Mouse (Mus musculus): ENCODE data around the gene Isoc2b. TPM values are rescaled to one million over a fixed set of nuclear protein-coding genes. Genes with fewer than 3 reads are reported as not detected.
A peak's percentile ranks its signal among the peaks of the same experiment; 100 is the strongest.
"Not testable (repeated sequence)": the region's sequence is repeated elsewhere in the genome, so short reads cannot be mapped to it uniquely, and the experiment has no call there.

The Isoc2b gene
- total and polyA plus RNA-seq, 3 experiments, result 3.9 to 19.5 (median 10.0) TPM

- DNase-seq (ENCODE audit: extremely low read depth), result no peak
- H3K79me2 ChIP-seq (replicated peaks; ENCODE audit: control insufficient read depth, extremely low read depth, insufficient read depth, poor library complexity, severe bottlenecking), result peaks cover 38% of the 10 kb centered on the region
Observed at GRCm38 (mm10) chr7:4811842-4812302, 58.2 kb downstream of the Isoc2b start.

GRCm38 (mm10) chr7:4811131-4811530 lies 58.9 kb downstream of the Isoc2b start:
- H3K4me2 ChIP-seq (ENCODE audit: insufficient read depth, low read depth, poor library complexity, severe bottlenecking), result peak overlapping the region; percentile 98
- dilution Hi-C loops (cut with MboI; ENCODE audit: extremely low pct_ligation_motif_present, extremely low pct_unique_long_range_greater_than_20kb, low sequenced_read_pairs); H3K27ac ChIP-seq (ENCODE audit: insufficient read depth, low read depth); H3K27me3 ChIP-seq (replicated peaks); in situ Hi-C loops (cut with MboI; ENCODE audit: low pct_ligation_motif_present, low pct_unique_long_range_greater_than_20kb, low sequenced_read_pairs); DNase-seq (ENCODE audit: extremely low read depth); H3K9me3 ChIP-seq (replicated peaks; ENCODE audit: low read length): not testable (repeated sequence)
- peaks cover 43 to 58% of the 10 kb centered on the region in 2 experiments for H3K36me3 ChIP-seq (replicated peaks in 1 of 2; ENCODE audit: control insufficient read depth in 1 of 2, insufficient read depth in 1 of 2, low read length in 1 of 2)
- peak overlapping the region; percentile 99 for H3K9ac ChIP-seq (ENCODE audit: insufficient read depth, low read depth)
- H3K4me3 ChIP-seq (replicated peaks in 1 of 3; ENCODE audit: low read depth in 2 of 3, low read length in 2 of 3, poor library complexity in 1 of 3), result peak overlapping the region; percentile 80 to 99 (median 86)
- peaks cover 40% of the 10 kb centered on the region for H3K79me2 ChIP-seq (replicated peaks; ENCODE audit: control insufficient read depth, extremely low read depth, insufficient read depth, poor library complexity, severe bottlenecking)
- peaks cover 7 to 39% of the 10 kb centered on the region in 2 experiments; a peak in 3 of 4 replicates for H3K4me1 ChIP-seq (ENCODE audit: control insufficient read depth in 1 of 2, insufficient read depth in 2 of 2)

More at GRCm38 (mm10) chr7:4811842-4812302, 58.2 kb downstream of the Isoc2b start:
- H3K9me3 ChIP-seq (replicated peaks; ENCODE audit: low read length), result no peaks in the 10 kb centered on the region
- no peaks in the 10 kb centered on the region for H3K27me3 ChIP-seq (replicated peaks)
- in situ Hi-C loops (cut with MboI; ENCODE audit: low pct_ligation_motif_present, low pct_unique_long_range_greater_than_20kb, low sequenced_read_pairs), result no loop called here
- peaks cover 36 to 51% of the 10 kb centered on the region in 2 experiments for H3K36me3 ChIP-seq (replicated peaks in 1 of 2; ENCODE audit: control insufficient read depth in 1 of 2, insufficient read depth in 1 of 2, low read length in 1 of 2)
- no peak overlapping the region for H3K27ac ChIP-seq (ENCODE audit: insufficient read depth, low read depth)
- H3K4me2 ChIP-seq (ENCODE audit: insufficient read depth, low read depth, poor library complexity, severe bottlenecking), result peak overlapping the region; percentile 98; the same call in 1 of the 2 replicates
- dilution Hi-C loops (cut with MboI; ENCODE audit: extremely low pct_ligation_motif_present, extremely low pct_unique_long_range_greater_than_20kb, low sequenced_read_pairs), result no loop called here
- H3K9ac ChIP-seq (ENCODE audit: insufficient read depth, low read depth), result peak overlapping the region; percentile 99
- H3K4me3 ChIP-seq (replicated peaks in 1 of 3; ENCODE audit: low read depth in 2 of 3, low read length in 2 of 3, poor library complexity in 1 of 3), result peak overlapping the region; percentile 80 to 99 (median 86)
- TF ChIP-seq ZMIZ1 (IDR thresholded peaks at IDR 0.05; ENCODE audit: low read depth, low read length), result peak; percentile 85; the same call in 1 of the 2 replicates
- TF ChIP-seq MAX (IDR thresholded peaks at IDR 0.05; ENCODE audit: low read length), result no peak
- no peak for TF ChIP-seq ZKSCAN1 (IDR thresholded peaks at IDR 0.05; ENCODE audit: borderline replicate concordance, low read depth, low read length)
- 0 out of 2 replicates have a peak, but pooled peaks have one; percentile 41 for TF ChIP-seq POLR2AphosphoS2 (IDR thresholded peaks at IDR 0.05; ENCODE audit: low read depth, low read length)
- TF ChIP-seq USF1 (IDR thresholded peaks at IDR 0.05; ENCODE audit: low read depth, low read length), result no peak
- 0 out of 2 replicates have a peak, but pooled peaks have one; percentile 37 for TF ChIP-seq MXI1 (IDR thresholded peaks at IDR 0.05; ENCODE audit: low read depth, low read length)
- TF ChIP-seq TCF12 (IDR thresholded peaks at IDR 0.05; ENCODE audit: low read depth, low read length), result no peak
- no peak for TF ChIP-seq HCFC1 (IDR thresholded peaks at IDR 0.05; ENCODE audit: low read depth, low read length)
- TF ChIP-seq NRF1 (IDR thresholded peaks at IDR 0.05; ENCODE audit: low read depth, low read length), result no peak
- TF ChIP-seq SIN3A (IDR thresholded peaks at IDR 0.05; ENCODE audit: low read length), result peak; percentile 86
- H3K4me1 ChIP-seq (ENCODE audit: control insufficient read depth in 1 of 2, insufficient read depth in 2 of 2), result peaks cover 7 to 33% of the 10 kb centered on the region in 2 experiments; a peak in 3 of 4 replicates

GRCm38 (mm10) chr7:4806716-4807115 lies 63.3 kb downstream of the Isoc2b start:
- peaks cover 5 to 32% of the 10 kb centered on the region in 2 experiments; a peak in 3 of 4 replicates for H3K4me1 ChIP-seq (ENCODE audit: control insufficient read depth in 1 of 2, insufficient read depth in 2 of 2)
- H3K27me3 ChIP-seq (replicated peaks), result no peaks in the 10 kb centered on the region
- H3K4me2 ChIP-seq (ENCODE audit: insufficient read depth, low read depth, poor library complexity, severe bottlenecking), result no peak overlapping the region
- TF ChIP-seq CTCF (conservative IDR thresholded peaks at IDR 0.05 in 1 of 2, IDR thresholded peaks at IDR 0.05 in 1 of 2; ENCODE audit: low read depth in 2 of 2, low read length in 2 of 2), result peak; percentile 29 to 69; a peak in 3 of 4 replicates
- TF ChIP-seq NRF1 (IDR thresholded peaks at IDR 0.05; ENCODE audit: low read depth, low read length), result no peak
- TF ChIP-seq KAT2A (IDR thresholded peaks at IDR 0.05; ENCODE audit: insufficient replicate concordance, low read length), result no peak
- no peak for TF ChIP-seq TCF12 (IDR thresholded peaks at IDR 0.05; ENCODE audit: low read depth, low read length)
- no peak for TF ChIP-seq USF1 (IDR thresholded peaks at IDR 0.05; ENCODE audit: low read depth, low read length)
- TF ChIP-seq RAD21 (IDR thresholded peaks at IDR 0.05; ENCODE audit: low read depth, low read length), result peak; percentile 59
- no peak for TF ChIP-seq MAFK (IDR thresholded peaks at IDR 0.05; ENCODE audit: insufficient replicate concordance, low read length)
- TF ChIP-seq JUND (conservative IDR thresholded peaks at IDR 0.05; ENCODE audit: low read depth, low read length), result no peak
- TF ChIP-seq MYC (IDR thresholded peaks at IDR 0.05; ENCODE audit: low read depth, low read length), result no peak
- no peak for TF ChIP-seq UBTF (IDR thresholded peaks at IDR 0.05; ENCODE audit: low read depth, low read length)
- no peak for TF ChIP-seq JUN (IDR thresholded peaks at IDR 0.05; ENCODE audit: insufficient read depth, low read depth, low read length)
- TF ChIP-seq RCOR1 (conservative IDR thresholded peaks at IDR 0.05; ENCODE audit: low read depth, low read length), result no peak
- no peak for TF ChIP-seq TBP (conservative IDR thresholded peaks at IDR 0.05; ENCODE audit: low read depth, low read length)
- TF ChIP-seq MEF2A (IDR thresholded peaks at IDR 0.05; ENCODE audit: borderline replicate concordance, low read depth, low read length), result no peak
- no peak for TF ChIP-seq ZC3H11A (IDR thresholded peaks at IDR 0.05; ENCODE audit: low read depth, low read length)
- peak; percentile 60 for TF ChIP-seq SMC3 (IDR thresholded peaks at IDR 0.05; ENCODE audit: low read depth, low read length)
- TF ChIP-seq SIN3A (IDR thresholded peaks at IDR 0.05; ENCODE audit: low read length), result peak; percentile 39; the same call in 1 of the 2 replicates
- peak; percentile 26; the same call in 1 of the 2 replicates for TF ChIP-seq POLR2A (IDR thresholded peaks at IDR 0.05; ENCODE audit: low read depth, low read length)
- peaks cover 31% of the 10 kb centered on the region for H3K79me2 ChIP-seq (replicated peaks; ENCODE audit: control insufficient read depth, extremely low read depth, insufficient read depth, poor library complexity, severe bottlenecking)
- in situ Hi-C loops (cut with MboI; ENCODE audit: low pct_ligation_motif_present, low pct_unique_long_range_greater_than_20kb, low sequenced_read_pairs) (no loop called here), dilution Hi-C loops (cut with MboI; ENCODE audit: extremely low pct_ligation_motif_present, extremely low pct_unique_long_range_greater_than_20kb, low sequenced_read_pairs) (no loop called here)
- no peak overlapping the region for H3K4me3 ChIP-seq (replicated peaks in 1 of 3; ENCODE audit: low read depth in 2 of 3, low read length in 2 of 3, poor library complexity in 1 of 3)
- no peak overlapping the region for H3K9ac ChIP-seq (ENCODE audit: insufficient read depth, low read depth)
- no peaks in the 10 kb centered on the region for H3K9me3 ChIP-seq (replicated peaks; ENCODE audit: low read length)
- no peak for DNase-seq (ENCODE audit: extremely low read depth)
- H3K27ac ChIP-seq (ENCODE audit: insufficient read depth, low read depth), result no peak overlapping the region
- H3K36me3 ChIP-seq (replicated peaks in 1 of 2; ENCODE audit: control insufficient read depth in 1 of 2, insufficient read depth in 1 of 2, low read length in 1 of 2), result peaks cover 56 to 78% of the 10 kb centered on the region in 2 experiments

All from CH12.LX (cell line).